Mouse (Mus musculus) limb, embryonic 15.5 days (tissue): ENCODE measurements around the gene Fkrp. TPM values are rescaled to one million over a fixed set of nuclear protein-coding genes. Genes with fewer than 3 reads are reported as not detected.

ENCODE experiments used
- ATAC-seq: fragments of 200-750 bp; cut with Nextera tagmentation; 2 replicates; pipeline ENCODE4 v1.8.0; 2017; ENCODE audit warnings: low read depth, moderate TSS enrichment; ENCODE audit not compliant: insufficient number of reproducible peaks, low FRiP score, low TSS enrichment
- H3K27ac ChIP-seq: fragments of 300-500 bp; sonication (generic); 2 replicates; pipeline ENCODE4 v1.5.1; 2015; ENCODE audit warnings: moderate library complexity, mild to moderate bottlenecking, inconsistent platforms
- H3K27me3 ChIP-seq: fragments of 300-500 bp; sonication (generic); 2 replicates; pipeline ENCODE4 v1.6.1; 2015; ENCODE audit warnings: inconsistent platforms
- H3K36me3 ChIP-seq: fragments of 300-500 bp; sonication (generic); 2 replicates; pipeline ENCODE4 v1.6.1; 2015; ENCODE audit warnings: inconsistent platforms
- H3K4me1 ChIP-seq: fragments of 300-500 bp; sonication (generic); 2 replicates; pipeline ENCODE4 v1.6.1; 2015; ENCODE audit warnings: inconsistent platforms
- H3K4me2 ChIP-seq: fragments of 300-500 bp; sonication (generic); 2 replicates; pipeline ENCODE4 v1.6.1; 2015; ENCODE audit warnings: mild to moderate bottlenecking, inconsistent platforms
- H3K4me3 ChIP-seq: fragments of 300-500 bp; sonication (generic); 2 replicates; pipeline ENCODE4 v1.5.1; 2015; ENCODE audit warnings: mild to moderate bottlenecking, inconsistent platforms
- H3K9ac ChIP-seq: fragments of 300-500 bp; sonication (generic); 2 replicates; pipeline ENCODE4 v1.6.1; 2015; ENCODE audit warnings: inconsistent platforms
- H3K9me3 ChIP-seq: fragments of 300-500 bp; sonication (generic); 2 replicates; pipeline ENCODE4 v1.6.1; 2016; ENCODE audit warnings: inconsistent platforms
- whole genome bisulfite sequencing: fragments of 180-500 bp; shearing (Covaris S2); methylation state at CpG from one replicate; pipeline ENCODE4 v1.1.7; 2015; 5-methylcytosine and 5-hydroxymethylcytosine counted together
- polyA plus RNA-seq: library from polyadenylated mRNA; unstranded; fragments of >200 nt; fragmentation: Nextera tagmentation; extraction: Ambion mirVana; gene quantifications from 2 replicates; pipeline ENCODE4 v1.2.1, GENCODE M21; 2015

The Fkrp gene
- polyA plus RNA-seq, 1 experiment from 2014 or later, result 27.1 TPM

GRCm38 (mm10) chr7:16761005-16761481 lies 55.5 kb downstream of the Fkrp start:
- peak; percentile 57; the same call in 1 of the 2 replicates for ATAC-seq
- H3K4me3 ChIP-seq, result no peak overlapping the region
- no peaks in the 10 kb centered on the region for H3K36me3 ChIP-seq
- no peak overlapping the region for H3K9ac ChIP-seq
- H3K9me3 ChIP-seq, result no peaks in the 10 kb centered on the region
- no peaks in the 10 kb centered on the region for H3K27me3 ChIP-seq
- WGBS, result 20% methylated on average over 10 of the region's 10 CpGs
- peaks cover 11% of the 10 kb centered on the region for H3K4me1 ChIP-seq
- H3K4me2 ChIP-seq, result peak overlapping the region; percentile 25; the same call in 1 of the 2 replicates
- peak overlapping the region; percentile 85 for H3K27ac ChIP-seq

- Histone ChIP-seq H3K4me3 (no peak overlapping the region), H3K27ac (peak overlapping the region; percentile 57; the same call in 1 of the 2 replicates), H3K4me2 (no peak overlapping the region), H3K36me3 (no peaks in the 10 kb centered on the region), H3K4me1 (peaks cover 11% of the 10 kb centered on the region), H3K9ac (no peak overlapping the region), H3K27me3 (no peaks in the 10 kb centered on the region), H3K9me3 (no peaks in the 10 kb centered on the region)
- 22% methylated on average over 8 of the region's 8 CpGs for WGBS
- no peak for ATAC-seq
Measured at GRCm38 (mm10) chr7:16760292-16760691, 56.2 kb downstream of the Fkrp start.

Other genes with a start within 250 kb of the Fkrp start
- gene Arhgap35, start 201.7 kb downstream of the Fkrp start, polyA plus RNA-seq, result 14.3 and 15.7 TPM in 2 replicates
- not detected in 2 replicates for gene Ceacam15, start 141.0 kb downstream of the Fkrp start, polyA plus RNA-seq
- gene Ceacam9, start 94.8 kb downstream of the Fkrp start, polyA plus RNA-seq, result not detected in 2 replicates
- 253 and 283 TPM in 2 replicates for gene Ap2s1, start 78.3 kb downstream of the Fkrp start, polyA plus RNA-seq
- 32.5 and 39.5 TPM in 2 replicates for gene Slc1a5, start 35.4 kb downstream of the Fkrp start, polyA plus RNA-seq
- 85.8 and 96.1 TPM in 2 replicates for gene Strn4, start 843 bp downstream of the Fkrp start, polyA plus RNA-seq
- gene Prkd2, start 26.2 kb upstream of the Fkrp start, polyA plus RNA-seq, result 20.5 and 21.9 TPM in 2 replicates
- 4.0 TPM in 2 replicates for gene Dact3, start 58.6 kb upstream of the Fkrp start, polyA plus RNA-seq
- 11.8 and 15.0 TPM in 2 replicates for gene Gng8, start 75.1 kb upstream of the Fkrp start, polyA plus RNA-seq
- gene Ptgir, start 89.8 kb upstream of the Fkrp start, polyA plus RNA-seq, result 4.0 and 5.1 TPM in 2 replicates
- gene Calm3, start 107.4 kb upstream of the Fkrp start, polyA plus RNA-seq, result 85.8 and 99.4 TPM in 2 replicates
- gene Pnmal2, start 128.0 kb upstream of the Fkrp start, polyA plus RNA-seq, result 20.2 and 31.1 TPM in 2 replicates
- 0.33 and 0.50 TPM in 2 replicates for gene Pnmal1, start 142.9 kb upstream of the Fkrp start, polyA plus RNA-seq
- gene Gm42372, start 166.4 kb upstream of the Fkrp start, polyA plus RNA-seq, result 0.14 and 0.20 TPM in 2 replicates
- 19.1 and 40.8 TPM in 2 replicates for gene Ccdc8, start 176.0 kb upstream of the Fkrp start, polyA plus RNA-seq
- 101 and 115 TPM in 2 replicates for gene Ppp5c, start 211.2 kb upstream of the Fkrp start, polyA plus RNA-seq
- 29.0 and 33.4 TPM in 2 replicates for gene Hif3a, start 245.7 kb upstream of the Fkrp start, polyA plus RNA-seq